Mouse (Mus musculus): Measurements from ENCODE around the gene Stk24. TPM values are rescaled to one million over a fixed set of nuclear protein-coding genes. Genes with fewer than 3 reads are reported as not detected.

Stk24 gene
- total and polyA plus RNA-seq, 3 experiments = 62.5 to 79.3 TPM; not detected in 1

DNA sequence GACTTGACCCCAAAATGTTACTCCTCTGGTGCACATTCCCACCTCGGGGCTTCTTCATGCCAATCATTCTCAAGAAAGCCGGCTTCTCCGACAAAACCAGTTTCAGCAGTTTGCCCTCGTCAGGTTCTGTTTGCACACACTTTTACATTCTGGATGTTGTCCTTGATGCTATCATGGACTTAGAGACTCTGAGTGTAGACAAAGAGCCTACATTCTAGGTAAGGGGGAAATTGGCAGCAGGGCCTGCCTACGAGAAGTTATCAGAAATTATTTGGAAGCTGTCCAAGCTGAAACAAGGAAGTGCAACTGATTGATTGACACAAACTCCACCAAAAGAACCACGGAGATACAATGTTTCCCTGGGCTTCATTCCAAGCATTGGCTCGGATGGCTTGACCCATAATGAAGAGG, 43.5 kb upstream of the Stk24 start (continued):
- no peak for TF ChIP-seq UBTF (IDR thresholded peaks at IDR 0.05; ENCODE audit: borderline replicate concordance, insufficient read depth, low read depth, low read length)

DNA sequence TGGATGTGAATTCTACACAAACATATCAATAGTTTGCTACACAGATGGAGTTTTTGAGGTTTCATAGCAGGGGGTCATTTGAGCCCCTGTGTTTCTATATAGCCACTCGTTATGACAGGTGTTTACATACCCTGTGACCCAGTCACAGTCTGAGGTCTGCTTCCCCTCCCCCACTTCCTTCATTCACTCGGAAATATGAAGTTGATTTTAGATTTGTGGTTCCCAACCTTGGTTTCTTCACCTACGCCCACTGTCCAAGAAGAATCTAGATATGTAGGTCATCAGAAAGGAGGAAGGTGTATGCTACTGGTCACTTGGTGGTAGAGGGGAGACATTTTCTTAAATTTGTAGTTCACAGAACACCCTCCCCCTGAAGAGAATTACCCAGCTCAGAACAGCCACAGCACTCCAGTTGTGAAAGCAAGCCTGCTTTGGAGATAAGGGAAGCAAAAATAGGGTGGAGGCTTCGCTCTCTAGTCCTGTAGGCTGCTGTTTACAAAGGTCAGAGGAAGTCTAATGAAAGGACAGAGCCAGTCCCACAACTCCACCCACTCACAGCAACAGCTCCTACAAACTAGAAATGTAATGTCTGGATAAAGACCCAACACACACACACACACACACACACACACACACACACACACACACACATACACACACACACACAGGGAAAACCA, 43.0 kb upstream of the Stk24 start:
- Histone ChIP-seq H3K9ac (ENCODE audit: control insufficient read depth, low read depth, low read length, poor library complexity, severe bottlenecking) (no peak overlapping the region), H3K27ac (ENCODE audit: control insufficient read depth, low read depth, low read length) (peak overlapping the region; percentile 10; the same call in 1 of the 2 replicates)
- DNase-seq (ENCODE audit: low read depth, low spot score) = peak; percentile 70

DNA sequence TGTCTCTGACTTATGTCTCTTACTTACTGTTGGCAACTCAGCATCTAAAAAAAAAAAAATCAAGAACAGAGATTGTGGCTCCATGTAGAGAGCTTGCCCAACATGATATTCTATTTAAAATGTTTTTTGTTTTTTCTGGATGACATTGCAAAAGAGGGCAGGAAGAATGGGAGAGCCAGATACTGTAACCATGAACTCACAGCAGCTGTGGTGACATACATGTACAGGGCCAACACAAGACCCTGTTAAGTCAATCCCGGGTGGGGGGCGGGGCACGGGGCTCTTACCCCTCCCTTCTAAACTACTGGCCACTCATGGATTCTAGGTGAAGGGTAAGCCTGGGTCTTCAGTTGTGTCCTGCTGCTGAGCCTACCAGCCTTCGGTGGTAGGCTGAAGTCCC, 42.2 kb upstream of the Stk24 start:
- TF ChIP-seq TBP (IDR thresholded peaks at IDR 0.05; ENCODE audit: low read depth, low read length) = no peak
- no peak for TF ChIP-seq MYB (IDR thresholded peaks at IDR 0.05; ENCODE audit: low read depth, low read length)
- TF ChIP-seq ELF1 (IDR thresholded peaks at IDR 0.05; ENCODE audit: low read depth, low read length) = no peak
- no peak for TF ChIP-seq NRF1 (IDR thresholded peaks at IDR 0.05; ENCODE audit: insufficient read depth, low read depth, low read length, poor library complexity, severe bottlenecking)
- no peak for TF ChIP-seq USF2 (IDR thresholded peaks at IDR 0.05; ENCODE audit: borderline replicate concordance in 1 of 2, insufficient read depth in 1 of 2, low read depth in 1 of 2, low read length in 2 of 2)
- TF ChIP-seq UBTF (IDR thresholded peaks at IDR 0.05; ENCODE audit: borderline replicate concordance, insufficient read depth, low read depth, low read length) = no peak
- no peak for TF ChIP-seq MXI1 (IDR thresholded peaks at IDR 0.05; ENCODE audit: low read depth, low read length)
- TF ChIP-seq MAFK (IDR thresholded peaks at IDR 0.05; ENCODE audit: borderline replicate concordance, low read depth, low read length) = no peak
- TF ChIP-seq RAD21 (IDR thresholded peaks at IDR 0.05; ENCODE audit: low read depth, low read length) = no peak
- TF ChIP-seq BHLHE40 (IDR thresholded peaks at IDR 0.05; ENCODE audit: borderline replicate concordance, low read depth, low read length) = no peak
- TF ChIP-seq MEF2A (IDR thresholded peaks at IDR 0.05; ENCODE audit: extremely low read depth, insufficient replicate concordance, low read depth, low read length, poor library complexity, severe bottlenecking) = no peak
- no peak for TF ChIP-seq GABPA (IDR thresholded peaks at IDR 0.05; ENCODE audit: low read depth, low read length)

More for the DNA sequence above, 43.0 kb upstream of the Stk24 start:
- no peak overlapping the region; a peak in 1 of 4 replicates for H3K4me3 ChIP-seq (ENCODE audit: control insufficient read depth in 1 of 2, insufficient read depth in 1 of 2, low read depth in 2 of 2, low read length in 2 of 2)
- no peaks in the 10 kb centered on the region for H3K79me2 ChIP-seq (ENCODE audit: control insufficient read depth, insufficient read depth, low read length, poor library complexity)
- no peaks in the 10 kb centered on the region for H3K27me3 ChIP-seq (ENCODE audit: control insufficient read depth in 1 of 2, insufficient read depth in 2 of 2, low read length in 2 of 2)
- peak; percentile 49 for TF ChIP-seq GATA1 (IDR thresholded peaks at IDR 0.05; ENCODE audit: low read depth, low read length)
- TF ChIP-seq EP300 (IDR thresholded peaks at IDR 0.05; ENCODE audit: low read depth in 1 of 2, low read length in 2 of 2) = peak; percentile 18 to 37; a peak in 1 of 4 replicates
- no peak for TF ChIP-seq E2F4 (IDR thresholded peaks at IDR 0.05; ENCODE audit: borderline replicate concordance, low read depth, low read length)
- TF ChIP-seq TAL1 (IDR thresholded peaks at IDR 0.05; ENCODE audit: low read length) = 0 out of 2 replicates have a peak, but pooled peaks have one; percentile 20
- TF ChIP-seq RCOR1 (IDR thresholded peaks at IDR 0.05; ENCODE audit: low read depth, low read length) = peak; percentile 43; the same call in 1 of the 2 replicates
- H3K36me3 ChIP-seq (ENCODE audit: control insufficient read depth in 1 of 2, insufficient read depth in 2 of 2, low read length in 2 of 2) = peaks cover 0 to 9% of the 10 kb centered on the region in 2 experiments; a peak in 2 of 4 replicates
- peaks cover 0 to 15% of the 10 kb centered on the region in 2 experiments; a peak in 2 of 4 replicates for H3K4me1 ChIP-seq (ENCODE audit: control insufficient read depth in 1 of 2, insufficient read depth in 2 of 2, low read length in 2 of 2)
- H3K9me3 ChIP-seq (replicated peaks; ENCODE audit: insufficient read depth, low read length) = no peaks in the 10 kb centered on the region

More for the DNA sequence above, 42.2 kb upstream of the Stk24 start:
- Histone ChIP-seq H3K9ac (ENCODE audit: control insufficient read depth, low read depth, low read length, poor library complexity, severe bottlenecking) (no peak overlapping the region), H3K79me2 (ENCODE audit: control insufficient read depth, insufficient read depth, low read length, poor library complexity) (no peaks in the 10 kb centered on the region), H3K9me3 (replicated peaks; ENCODE audit: insufficient read depth, low read length) (no peaks in the 10 kb centered on the region), H3K27me3 (ENCODE audit: control insufficient read depth in 1 of 2, insufficient read depth in 2 of 2, low read length in 2 of 2) (no peaks in the 10 kb centered on the region), H3K27ac (ENCODE audit: control insufficient read depth, low read depth, low read length) (no peak overlapping the region), H3K4me1 (ENCODE audit: control insufficient read depth in 1 of 2, insufficient read depth in 2 of 2, low read length in 2 of 2) (peaks cover 0 to 15% of the 10 kb centered on the region in 2 experiments; a peak in 2 of 4 replicates), H3K4me3 (ENCODE audit: control insufficient read depth in 1 of 2, insufficient read depth in 1 of 2, low read depth in 2 of 2, low read length in 2 of 2) (no peak overlapping the region), H3K36me3 (ENCODE audit: control insufficient read depth in 1 of 2, insufficient read depth in 2 of 2, low read length in 2 of 2) (peaks cover 0 to 9% of the 10 kb centered on the region in 2 experiments; a peak in 2 of 4 replicates)
- DNase-seq (ENCODE audit: low read depth, low spot score) = no peak
